Mouse (Mus musculus): Measurements from ENCODE around the gene Nek4. TPM values are rescaled to one million over a fixed set of nuclear protein-coding genes. Genes with fewer than 3 reads are reported as not detected.

The Nek4 gene
- total RNA-seq (2023) = 3.5 TPM

DNA sequence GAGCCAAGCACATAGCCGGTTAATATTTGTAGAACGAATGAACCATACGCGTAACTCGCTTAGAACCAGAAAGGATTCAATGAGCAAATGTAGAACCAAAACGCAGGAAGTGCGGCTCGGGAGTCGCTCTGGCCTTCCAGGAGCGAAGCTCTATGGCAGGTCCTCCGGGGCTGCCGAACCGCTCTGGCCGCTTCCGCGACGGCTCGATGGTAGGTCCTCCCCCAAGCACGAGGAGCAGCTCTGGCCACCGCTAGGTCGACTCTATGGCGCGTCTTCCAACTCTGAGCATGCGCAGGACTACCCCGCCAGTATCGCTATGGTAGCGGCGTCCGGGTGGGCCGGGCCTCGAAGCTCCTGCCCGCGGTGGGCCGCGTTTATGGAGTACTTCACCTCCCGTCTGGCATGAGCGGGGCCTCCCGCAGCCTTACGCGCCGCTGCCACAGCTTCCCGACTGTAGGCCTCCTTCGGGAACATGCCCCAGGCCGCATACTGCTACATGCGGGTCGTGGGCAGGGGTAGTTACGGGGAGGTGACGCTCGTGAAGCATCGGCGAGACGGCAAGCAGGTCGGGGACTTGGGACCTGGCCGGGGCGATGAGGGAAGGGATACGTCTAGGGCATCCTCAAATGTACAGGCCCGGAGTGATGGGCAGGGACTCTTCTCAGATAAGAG is at the start of gene Nek4:
Nek4 (plus strand) TSS at position 224 of the 672 bp plus-strand sequence.

GRCm38 (mm10) chr14:30923375-30924105 is 27.6 kb upstream of the Nek4 start, which contains the start of gene Itih3:
Gene Itih3 (minus strand): TSS chr14:30923760.

GRCm38 (mm10) chr14:30943038-30943437 is 8.1 kb upstream of the Nek4 start, which contains the start of gene Itih1:
Gene Itih1 (minus strand): TSS chr14:30943289.

DNA sequence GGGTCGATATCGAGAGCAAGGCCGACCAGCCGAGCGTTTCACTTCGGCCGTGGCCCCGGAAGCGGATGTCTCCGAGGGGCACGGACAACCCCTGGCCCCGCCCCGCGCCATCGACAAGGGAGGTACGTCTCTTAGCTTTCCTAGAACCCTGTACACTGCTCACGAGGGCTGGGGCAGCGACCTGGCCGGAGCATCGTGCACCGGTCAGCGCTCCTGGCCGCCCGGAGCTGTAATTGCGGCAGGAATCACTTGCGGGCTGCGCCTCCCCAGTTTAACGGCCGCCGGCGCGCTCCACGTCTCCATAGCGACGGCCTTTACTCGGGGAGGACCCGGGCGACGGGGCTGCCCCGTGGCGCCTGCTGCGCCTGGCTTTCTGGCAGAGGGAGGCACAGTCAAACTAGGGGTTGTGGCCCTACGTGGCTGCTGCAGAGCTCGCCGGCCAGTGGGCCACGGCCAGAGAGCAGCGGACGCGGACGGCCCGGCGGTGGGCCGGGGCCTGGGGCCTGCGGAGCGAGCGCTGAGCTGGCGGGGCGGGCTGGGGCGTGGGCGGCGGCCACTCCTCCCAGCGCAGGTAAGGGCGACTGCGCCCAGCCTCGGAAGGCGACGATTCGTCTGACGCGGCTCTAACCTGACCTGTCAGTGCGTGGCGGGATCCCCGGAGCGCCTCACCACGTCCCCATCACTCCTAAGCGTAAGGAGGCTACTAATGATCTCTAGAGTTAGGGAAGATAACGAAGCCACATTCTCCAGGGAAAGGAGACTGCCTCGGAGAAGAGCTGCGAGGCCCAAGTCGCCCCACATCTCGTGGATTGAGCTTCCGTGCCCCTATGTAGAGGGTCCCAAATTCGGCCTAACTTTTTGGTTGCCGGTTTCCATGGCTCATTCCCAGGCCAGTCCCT is 50.4 kb downstream of the Nek4 start, which contains the start of the genes Glt8d1 and Spcs1:
Glt8d1 (plus strand) TSS at position 94 of the 899 bp plus-strand sequence.
Spcs1 (minus strand) TSS at position 366 of the 899 bp plus-strand sequence.

GRCm38 (mm10) chr14:31018860-31019291 is 67.7 kb downstream of the Nek4 start, which contains the start of the genes Pbrm1 and Gnl3:
Gene Pbrm1 (plus strand): TSS chr14:31019138.
Gene Gnl3 (minus strand): TSS chr14:31019152.

Other genes with a start within 250 kb of the Nek4 start
- gene Sfmbt1, start 236.5 kb upstream of the Nek4 start, total RNA-seq (2023) = 13.0 TPM
- gene Tmem110, start 125.8 kb upstream of the Nek4 start, total RNA-seq (2023) = 14.2 TPM
- gene Mustn1, start 72.2 kb upstream of the Nek4 start, total RNA-seq (2023) = 1.3 TPM
- gene Itih4, start 64.9 kb upstream of the Nek4 start, total RNA-seq (2023) = not detected
- not detected for gene Itih3, start 27.6 kb upstream of the Nek4 start, total RNA-seq (2023)
- not detected for gene Itih1, start 8.1 kb upstream of the Nek4 start, total RNA-seq (2023)
- gene Glt8d1, start 50.0 kb downstream of the Nek4 start, total RNA-seq (2023) = 9.5 TPM
- 80.2 TPM for gene Spcs1, start 50.3 kb downstream of the Nek4 start, total RNA-seq (2023)
- 70.3 TPM for gene Pbrm1, start 67.8 kb downstream of the Nek4 start, total RNA-seq (2023)
- 261 TPM for gene Gnl3, start 67.8 kb downstream of the Nek4 start, total RNA-seq (2023)
- gene Smim4, start 177.6 kb downstream of the Nek4 start, total RNA-seq (2023) = 48.7 TPM
- gene Nt5dc2, start 179.7 kb downstream of the Nek4 start, total RNA-seq (2023) = 1.9 TPM
- gene Stab1, start 217.3 kb downstream of the Nek4 start, total RNA-seq (2023) = 1.0 TPM